Mouse (Mus musculus): ENCODE results near the gene Limd2.
"Not testable (repeated sequence)": the region's sequence is repeated elsewhere in the genome, so short reads cannot be mapped to it uniquely, and the experiment has no call there.

Gene Limd2

GRCm38 (mm10) chr11:106126727-106127373 lies 33.8 kb downstream of the Limd2 start:
- not testable (repeated sequence) for DNase-seq (ENCODE audit: low read depth, low spot score)

- no peak for DNase-seq (ENCODE audit: low read depth, low spot score)
Observed at GRCm38 (mm10) chr11:106125827-106126226, 34.8 kb downstream of the Limd2 start.

- DNase-seq (ENCODE audit: low read depth, low spot score), result no peak
Observed at GRCm38 (mm10) chr11:106124784-106125183, 35.9 kb downstream of the Limd2 start.

- DNase-seq (ENCODE audit: low read depth, low spot score), result no peak
Observed at GRCm38 (mm10) chr11:106122736-106123135, 37.9 kb downstream of the Limd2 start.

GRCm38 (mm10) chr11:106122221-106122620 lies 38.4 kb downstream of the Limd2 start:
- DNase-seq (ENCODE audit: low read depth, low spot score), result no peak

GRCm38 (mm10) chr11:106111688-106112087 lies 49.0 kb downstream of the Limd2 start:
- no peak for DNase-seq (ENCODE audit: low read depth, low spot score)

Measured in WW6 (cell line).